Mouse (Mus musculus) telencephalon, adult 2 months (tissue): ENCODE results near the gene Hrh3.

Experiments
- DNase-seq: peaks from one replicate; pipeline ENCODE4 v3.0.0-alpha.2; 2011; ENCODE audit warnings: low read depth, low spot score

The Hrh3 gene

GRCm38 (mm10) chr2:180103978-180104658 is at the start of gene Hrh3:
Gene Hrh3 (minus strand): TSS chr2:180104488.
- no peak for DNase-seq

- no peak for DNase-seq
Observed at GRCm38 (mm10) chr2:180148551-180148950, 44.3 kb upstream of the Hrh3 start.

GRCm38 (mm10) chr2:180147379-180147778 is 43.1 kb upstream of the Hrh3 start:
- DNase-seq, result peak; percentile 33

- no peak for DNase-seq
Observed at GRCm38 (mm10) chr2:180146091-180146490, 41.8 kb upstream of the Hrh3 start.

- no peak for DNase-seq
Observed at GRCm38 (mm10) chr2:180135414-180135813, 31.1 kb upstream of the Hrh3 start.

- DNase-seq, result no peak
Observed at GRCm38 (mm10) chr2:180133911-180134310, 29.6 kb upstream of the Hrh3 start.

- no peak for DNase-seq
Observed at GRCm38 (mm10) chr2:180133231-180133630, 28.9 kb upstream of the Hrh3 start.

GRCm38 (mm10) chr2:180127675-180128074 is 23.4 kb upstream of the Hrh3 start:
- DNase-seq, result no peak

- no peak for DNase-seq
Observed at GRCm38 (mm10) chr2:180126195-180126594, 21.9 kb upstream of the Hrh3 start.

- no peak for DNase-seq
Observed at GRCm38 (mm10) chr2:180124192-180124591, 19.9 kb upstream of the Hrh3 start.

- DNase-seq, result no peak
Observed at GRCm38 (mm10) chr2:180120292-180120761, 16.0 kb upstream of the Hrh3 start.

- no peak for DNase-seq
Observed at GRCm38 (mm10) chr2:180119439-180120291, 15.4 kb upstream of the Hrh3 start.

- peak; percentile 98 for DNase-seq
Observed at GRCm38 (mm10) chr2:180118661-180119438, 14.6 kb upstream of the Hrh3 start, which contains the start of gene Osbpl2. Gene Osbpl2 (plus strand): TSS chr2:180119306.

GRCm38 (mm10) chr2:180117485-180118194 is 13.4 kb upstream of the Hrh3 start:
- DNase-seq, result no peak

GRCm38 (mm10) chr2:180116741-180117484 is 12.6 kb upstream of the Hrh3 start:
- no peak for DNase-seq

- DNase-seq, result peak; percentile 58
Observed at GRCm38 (mm10) chr2:180116081-180116493, 11.8 kb upstream of the Hrh3 start.

- DNase-seq, result peak; percentile 62
Observed at GRCm38 (mm10) chr2:180115279-180115678, 11.0 kb upstream of the Hrh3 start.

GRCm38 (mm10) chr2:180113909-180114890 is 9.9 kb upstream of the Hrh3 start:
- peak; percentile 82 for DNase-seq

GRCm38 (mm10) chr2:180108285-180108684 is 4.0 kb upstream of the Hrh3 start:
- DNase-seq, result no peak
